Mouse (Mus musculus) ES-Bruce4 (cell line): ENCODE measurements around the gene Hmgcr.

Experiments used
- CTCF ChIP-seq: IDR thresholded peaks from one replicate; pipeline ENCODE4 v1.8.1; 2011; ENCODE audit warnings: low read depth, low read length
- POLR2A ChIP-seq: IDR thresholded peaks from one replicate; pipeline ENCODE4 v1.8.1; 2011; ENCODE audit warnings: low read length; ENCODE audit not compliant: insufficient read depth

GRCm38 (mm10) chr13:96630396-96630795 is 40.3 kb downstream of the Hmgcr start:
- no peak for TF ChIP-seq CTCF
- no peak for TF ChIP-seq POLR2A
